Mouse (Mus musculus): ENCODE data around the gene Hexb. TPM values are rescaled to one million over a fixed set of nuclear protein-coding genes. Genes with fewer than 3 reads are reported as not detected.

The Hexb gene
- total RNA-seq, 1 experiment from 2014 or later = 71.2 TPM

Other genes starting within 250 kb of the Hexb start
- not detected in 2 replicates for gene 1700029F12Rik, start 164.0 kb downstream of the Hexb start, total RNA-seq (2017)
- 0.23 and 0.25 TPM in 2 replicates for gene Fam169a, start 131.1 kb downstream of the Hexb start, total RNA-seq (2017)
- gene Gm6169, start 99.1 kb downstream of the Hexb start, total RNA-seq (2017) = 2.2 and 4.5 TPM in 2 replicates
- 50.8 and 59.4 TPM in 2 replicates for gene Gfm2, start 60.4 kb downstream of the Hexb start, total RNA-seq (2017)
- gene Nsa2, start 60.4 kb downstream of the Hexb start, total RNA-seq (2017) = 187 and 231 TPM in 2 replicates
- 3.7 and 4.1 TPM in 2 replicates for gene Enc1, start 42.7 kb upstream of the Hexb start, total RNA-seq (2017)